Mouse (Mus musculus) gastrocnemius, adult 18-20 months (tissue): ENCODE measurements around the gene Klhl33. TPM values are rescaled to one million over a fixed set of nuclear protein-coding genes. Genes with fewer than 3 reads are reported as not detected.
"Not testable (repeated sequence)": the region's sequence is repeated elsewhere in the genome, so short reads cannot be mapped to it uniquely, and the experiment has no call there.

ENCODE experiments used
- DNase-seq: peaks from one replicate; pipeline ENCODE4 v3.0.0; 2021; ENCODE audit warnings: low spot score
- long read RNA-seq, 2 experiments: library from polyadenylated mRNA; stranded (forward); transcript quantifications; one replicate each; pipeline ENCODE4 v2.0.0; 2021
- total RNA-seq, 2 experiments: library from RNA; stranded (reverse); gene quantifications; 2 replicates each; pipeline ENCODE4 v1.2.3; 2021

Gene Klhl33
- total RNA-seq: 100 to 1,000 TPM in 1 of 2 experiments, 10 to 100 TPM in 1; 56.5 to 114 TPM
- long read RNA-seq, experiment 1, full-length matches to known transcripts: 24 of 55 reads
- long read RNA-seq, experiment 1, partial matches to known transcripts: 1 of 55 reads
- long read RNA-seq, experiment 1, other reads (novel, unspliced or antisense): 30 of 55 reads
- long read RNA-seq, experiment 2, full-length matches to known transcripts: 18 of 54 reads
- long read RNA-seq, experiment 2, partial matches to known transcripts: 0 of 54 reads
- long read RNA-seq, experiment 2, other reads (novel, unspliced or antisense): 36 of 54 reads

- DNase-seq: peak; percentile 71
These were observed at the start of gene Klhl33 for GRCm38 (mm10) chr14:50897374-50897765. Gene Klhl33 (minus strand): TSS chr14:50897507.

GRCm38 (mm10) chr14:50945526-50945925 lies 48.2 kb upstream of the Klhl33 start:
- not testable (repeated sequence) for DNase-seq

- not testable (repeated sequence) for DNase-seq
These were observed 47.8 kb upstream of the Klhl33 start for GRCm38 (mm10) chr14:50945081-50945480.

- not testable (repeated sequence) for DNase-seq
These were observed 47.3 kb upstream of the Klhl33 start for GRCm38 (mm10) chr14:50944668-50945033.

GRCm38 (mm10) chr14:50943932-50944667 lies 46.8 kb upstream of the Klhl33 start, which contains the start of gene Gm49342:
Gene Gm49342 (plus strand): TSS chr14:50944517.
- peak; percentile 96 for DNase-seq

GRCm38 (mm10) chr14:50938940-50939339 lies 41.6 kb upstream of the Klhl33 start:
- no peak for DNase-seq

GRCm38 (mm10) chr14:50938119-50938908 lies 41.0 kb upstream of the Klhl33 start:
- DNase-seq: no peak

GRCm38 (mm10) chr14:50936649-50937048 lies 39.3 kb upstream of the Klhl33 start:
- no peak for DNase-seq

GRCm38 (mm10) chr14:50931493-50932020 lies 34.2 kb upstream of the Klhl33 start:
- DNase-seq: no peak

GRCm38 (mm10) chr14:50930754-50931492 lies 33.6 kb upstream of the Klhl33 start, which contains the start of the genes Pip4p1 and Pnp:
Gene Pip4p1 (minus strand): TSS chr14:50930856.
Gene Pnp (plus strand): TSS chr14:50931082.
- peak; percentile 99 for DNase-seq

- peak; percentile 40 for DNase-seq
These were observed 33.1 kb upstream of the Klhl33 start for GRCm38 (mm10) chr14:50930377-50930753.

- DNase-seq: no peak
These were observed 32.6 kb upstream of the Klhl33 start for GRCm38 (mm10) chr14:50929951-50930350.

- no peak for DNase-seq
These were observed 30.1 kb upstream of the Klhl33 start for GRCm38 (mm10) chr14:50927366-50927765.

- DNase-seq: no peak
These were observed 28.0 kb upstream of the Klhl33 start for GRCm38 (mm10) chr14:50925111-50925920.

GRCm38 (mm10) chr14:50924281-50925064 lies 27.2 kb upstream of the Klhl33 start, which contains the start of the genes Osgep and Apex1:
Gene Osgep (minus strand): TSS chr14:50924893.
Gene Apex1 (plus strand): TSS chr14:50924968.
- DNase-seq: peak; percentile 97

GRCm38 (mm10) chr14:50923437-50923836 lies 26.1 kb upstream of the Klhl33 start:
- DNase-seq: not testable (repeated sequence)

- DNase-seq: no peak
These were observed 14.0 kb upstream of the Klhl33 start for GRCm38 (mm10) chr14:50911356-50911755.

- no peak for DNase-seq
These were observed 10.8 kb upstream of the Klhl33 start for GRCm38 (mm10) chr14:50908126-50908525.

- not testable (repeated sequence) for DNase-seq
These were observed 8.0 kb upstream of the Klhl33 start for GRCm38 (mm10) chr14:50905327-50905726.
